Mouse (Mus musculus) cerebellum, adult 2 months (tissue): ENCODE results near the gene Marc1.

ENCODE experiments used
- CTCF ChIP-seq: fragments of 200-500 bp; IDR thresholded peaks from 2 replicates; pipeline ENCODE4 v1.5.1; 2011; ENCODE audit warnings: low read depth, mild to moderate bottlenecking, control low read depth, low read length, moderate library complexity, borderline replicate concordance; ENCODE audit not compliant: insufficient read depth
- POLR2A ChIP-seq: fragments of 200-500 bp; IDR thresholded peaks from 2 replicates; pipeline ENCODE4 v1.6.1; 2011; ENCODE audit warnings: low read length, control low read depth, borderline replicate concordance; ENCODE audit not compliant: insufficient read depth

GRCm38 (mm10) chr1:184811716-184812250 is 670 bp upstream of the Marc1 start:
- no peak for TF ChIP-seq CTCF
- TF ChIP-seq POLR2A, result no peak
